Mouse (Mus musculus): ENCODE measurements around the gene Ccl17.

Ccl17 gene

DNA sequence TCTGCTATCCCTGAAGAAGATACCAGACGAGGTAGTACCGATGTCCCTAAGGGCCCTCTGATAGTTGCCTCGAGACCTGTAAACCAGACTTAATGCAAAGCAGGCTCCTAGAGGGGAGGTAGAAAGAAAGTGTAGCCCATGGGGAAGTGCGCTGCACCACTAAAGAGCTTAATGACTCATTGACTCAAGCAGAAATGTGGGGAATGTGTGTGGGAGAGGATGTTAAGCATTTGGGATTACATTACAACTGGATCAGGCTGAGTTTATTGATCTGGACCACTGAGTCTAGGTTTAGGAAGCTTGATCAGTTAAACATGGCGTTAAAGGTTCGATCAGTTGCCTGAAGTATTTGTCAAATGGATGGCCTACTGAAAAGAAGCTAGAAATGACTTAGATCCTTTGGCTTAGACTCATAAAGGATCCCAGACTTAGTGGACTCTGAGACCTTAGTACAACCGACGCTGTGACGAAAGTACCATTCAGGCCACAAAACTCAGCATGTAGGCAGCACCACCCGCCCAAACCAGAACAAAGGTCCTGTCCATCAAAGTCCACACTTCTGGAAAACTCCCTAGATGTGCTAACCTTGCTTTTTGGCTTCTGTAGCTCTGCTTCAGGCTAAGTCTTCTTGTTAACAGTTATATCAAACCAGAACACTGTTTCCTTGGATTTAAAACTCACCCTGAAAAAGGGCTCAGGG lies 20.8 kb upstream of the Ccl17 start:
- no peak for DNase-seq (ENCODE audit: low read depth, low spot score)

DNA sequence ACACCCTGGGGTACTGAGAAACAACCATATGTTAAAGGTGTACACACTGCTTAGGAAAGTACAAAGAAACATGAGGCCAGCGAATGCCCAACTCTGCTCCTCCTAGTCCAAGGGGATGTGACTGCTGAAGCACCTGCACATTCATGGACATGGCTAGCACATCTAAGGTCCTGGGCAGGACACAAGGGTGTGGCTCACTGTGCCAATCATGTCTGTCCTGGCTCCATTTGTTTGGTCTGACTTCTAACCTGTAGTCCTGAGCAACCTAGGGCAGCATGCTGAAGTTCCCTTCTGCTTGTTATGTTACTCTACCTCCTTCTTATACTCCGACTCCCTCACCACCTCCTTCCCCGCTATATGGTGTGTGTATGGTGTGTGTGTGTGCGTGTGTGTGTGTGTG lies 15.9 kb upstream of the Ccl17 start:
- no peak for DNase-seq (ENCODE audit: low read depth, low spot score)

DNA sequence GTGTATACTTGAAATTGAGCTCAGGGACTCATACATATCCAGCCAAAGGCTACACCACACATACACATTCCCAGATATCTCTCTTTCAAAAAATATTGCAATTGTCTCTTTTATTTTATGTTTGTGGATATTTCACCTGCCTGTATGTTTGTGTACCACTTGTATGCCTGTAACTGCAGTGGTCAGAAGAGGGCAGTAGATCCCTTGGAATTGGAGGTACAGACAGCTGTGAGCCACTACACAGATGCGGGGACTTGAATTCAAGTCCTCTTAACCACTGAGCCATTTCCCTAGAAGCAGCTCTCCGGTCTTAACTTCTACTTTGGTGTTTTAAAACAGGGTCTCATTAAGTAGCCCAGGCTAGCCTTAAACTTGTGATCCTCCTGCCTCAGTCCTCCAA lies 15.5 kb upstream of the Ccl17 start:
- DNase-seq (ENCODE audit: low read depth, low spot score): no peak

DNA sequence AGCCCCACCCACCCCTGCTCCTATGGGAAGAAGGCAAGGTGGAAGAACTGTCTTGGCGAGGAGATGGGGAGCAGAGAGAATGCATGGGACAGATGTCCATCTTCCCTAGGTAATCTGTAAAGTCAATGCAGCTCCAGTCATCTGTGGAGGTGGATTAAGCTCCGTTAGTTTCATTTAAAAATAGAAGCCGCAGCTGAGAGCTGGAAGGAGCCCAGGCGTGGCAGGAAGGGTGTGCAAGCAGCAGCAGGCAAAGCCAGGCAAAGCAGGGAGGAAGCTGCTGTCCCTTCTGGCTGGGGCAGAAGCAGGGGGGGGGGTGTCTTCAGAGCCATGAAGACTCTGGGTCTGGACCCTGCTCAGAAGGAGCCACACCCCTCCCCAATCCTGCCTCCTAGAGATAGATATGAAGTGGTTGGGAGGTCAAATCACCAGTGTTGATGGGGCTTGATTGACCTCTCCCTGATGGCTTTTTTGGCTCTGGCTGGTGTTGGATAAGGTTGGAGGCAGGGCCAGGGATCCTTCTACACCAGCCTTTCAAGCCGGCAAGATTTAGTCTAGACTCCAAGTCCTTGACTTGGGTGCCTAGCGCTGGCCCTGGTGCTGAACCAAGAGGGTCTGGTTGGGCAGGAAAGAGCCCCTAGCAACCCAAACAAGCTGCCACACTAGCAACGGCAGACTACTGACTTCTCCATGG lies 9.8 kb upstream of the Ccl17 start:
- peak; percentile 86 for DNase-seq (ENCODE audit: low read depth, low spot score)

DNA sequence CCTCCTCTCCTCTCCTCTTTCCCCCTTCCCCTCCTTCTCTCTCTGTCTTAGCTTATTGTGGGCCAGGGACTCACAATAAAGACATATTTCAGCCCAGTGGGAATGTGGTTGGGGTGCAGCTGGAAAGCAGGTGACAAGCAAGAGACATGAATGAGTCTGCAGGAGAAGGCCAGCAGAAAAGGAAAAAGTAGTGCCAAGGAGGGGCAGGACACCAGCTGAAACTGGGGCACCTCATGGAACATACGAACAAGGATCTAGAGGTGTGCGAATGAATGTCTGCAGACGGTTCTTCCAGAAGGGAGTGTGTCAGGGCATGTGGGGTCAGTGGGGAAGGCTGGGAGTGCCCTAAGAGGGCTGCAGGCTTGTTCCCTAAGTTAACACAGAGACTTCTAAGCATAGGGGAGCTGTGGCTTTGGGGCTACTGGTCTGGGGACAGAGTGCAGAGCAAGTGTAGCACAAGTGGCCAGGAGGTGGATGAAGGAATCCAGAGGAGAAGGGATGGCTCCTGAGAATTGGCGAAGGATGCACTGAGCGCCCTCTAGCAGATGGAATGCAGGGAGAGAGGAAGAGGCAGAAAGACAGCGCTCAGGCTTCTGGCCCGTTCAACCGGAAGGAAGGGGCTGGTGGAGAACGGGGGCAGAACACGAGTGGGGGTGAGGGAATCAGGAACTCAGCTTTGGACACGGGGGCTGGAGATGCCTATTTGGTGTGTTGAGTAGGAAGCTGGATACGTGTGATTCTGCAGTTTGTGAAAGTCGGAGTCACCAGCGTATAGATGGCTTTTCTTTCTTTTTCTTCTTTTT lies 8.8 kb upstream of the Ccl17 start:
- DNase-seq (ENCODE audit: low read depth, low spot score): peak; percentile 89

DNA sequence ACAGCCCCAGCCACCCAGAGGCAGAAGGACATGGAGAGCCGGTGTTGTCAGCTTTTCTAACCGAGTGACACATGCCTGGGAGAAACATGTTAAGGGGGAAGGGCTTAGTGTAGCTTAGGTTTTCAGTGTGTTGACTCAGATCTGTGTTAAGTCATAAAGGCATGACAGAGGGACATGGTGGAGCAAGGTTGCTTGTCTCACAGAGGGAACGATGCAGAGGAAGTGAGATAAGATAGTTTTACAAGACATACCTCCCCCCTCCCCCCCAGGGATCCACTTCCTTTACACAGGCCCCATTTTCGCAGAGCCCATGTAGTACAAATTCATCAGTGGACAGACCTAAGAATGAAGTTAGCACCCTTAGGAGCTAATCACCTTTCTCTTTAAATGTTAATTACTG lies 7.9 kb upstream of the Ccl17 start:
- no peak for DNase-seq (ENCODE audit: low read depth, low spot score)

DNA sequence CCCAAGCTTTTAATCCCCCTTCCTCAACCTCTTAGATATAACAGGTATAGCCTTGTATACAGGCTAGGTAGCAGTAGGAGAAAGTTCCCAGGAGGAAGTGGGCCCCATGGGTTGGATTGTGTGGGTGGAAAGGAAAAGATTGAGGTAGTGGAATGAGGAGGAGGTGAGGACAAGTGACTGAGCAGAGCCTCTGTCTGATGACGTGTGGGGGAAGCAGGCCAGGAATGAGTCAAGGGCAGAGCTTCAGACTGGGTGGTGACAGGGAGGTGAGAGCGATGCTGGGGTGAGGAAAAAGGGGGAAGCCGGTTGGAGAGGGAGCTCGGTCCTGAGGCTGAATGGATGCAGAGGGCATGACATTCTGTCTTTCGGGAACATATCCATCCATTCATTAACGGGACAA lies 6.7 kb upstream of the Ccl17 start:
- DNase-seq (ENCODE audit: low read depth, low spot score): peak; percentile 84

DNA sequence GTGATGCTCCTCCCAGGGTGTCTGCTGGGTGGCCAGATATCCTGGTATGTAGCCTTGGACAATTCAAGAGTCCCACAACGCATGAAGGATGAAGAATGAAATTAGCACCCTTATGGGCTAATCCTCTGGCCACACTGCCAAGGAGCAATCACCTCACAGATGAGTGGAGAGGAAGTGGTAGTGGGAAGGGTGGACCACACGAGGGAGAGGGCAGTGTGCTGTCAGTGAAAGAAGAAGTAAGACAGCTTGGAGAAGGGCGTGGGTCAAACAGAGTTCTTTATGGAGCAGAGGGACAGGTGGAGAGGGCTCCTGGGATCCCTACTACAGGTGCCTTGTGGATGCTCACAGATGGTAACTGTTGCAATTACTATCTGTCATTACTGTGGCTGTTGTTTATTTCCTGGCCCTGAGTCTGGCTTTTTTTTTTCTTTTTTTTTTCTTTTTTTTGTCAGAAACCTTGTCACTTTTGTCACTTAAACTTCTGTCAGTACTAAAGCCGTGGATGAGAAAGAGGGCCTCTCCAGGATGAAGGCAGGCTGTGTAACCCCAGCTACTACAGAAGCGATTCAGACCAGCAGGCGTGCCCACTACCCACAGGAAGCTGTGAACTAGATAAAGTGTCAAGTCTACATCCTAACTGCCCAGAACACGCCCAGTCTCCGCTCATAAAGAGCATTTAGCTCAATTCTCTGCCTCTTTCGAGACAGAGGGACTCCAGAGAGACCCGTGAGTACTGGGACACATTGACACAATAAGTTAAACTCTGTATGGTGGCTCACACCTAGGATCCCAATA lies 5.5 kb upstream of the Ccl17 start:
- DNase-seq (ENCODE audit: low read depth, low spot score): no peak

DNA sequence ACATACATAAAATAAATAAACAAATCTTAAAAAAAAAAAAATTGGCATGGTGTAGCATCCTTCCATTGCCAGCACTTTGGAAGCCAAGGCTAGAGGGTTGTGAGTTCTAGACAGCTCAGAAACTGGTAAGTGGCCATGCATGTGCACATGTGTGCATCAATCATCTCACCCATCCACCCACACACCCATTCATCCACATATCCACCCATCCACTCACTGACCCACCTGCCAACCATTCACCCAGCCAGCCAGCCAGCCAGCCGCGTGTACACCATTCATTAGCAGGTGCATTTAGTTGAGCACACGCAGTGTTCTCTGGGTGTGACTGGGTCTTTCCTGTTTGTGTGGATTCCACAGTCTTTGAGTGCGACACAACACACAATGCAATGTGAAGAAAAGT lies 4.4 kb upstream of the Ccl17 start:
- DNase-seq (ENCODE audit: low read depth, low spot score): no peak

DNA sequence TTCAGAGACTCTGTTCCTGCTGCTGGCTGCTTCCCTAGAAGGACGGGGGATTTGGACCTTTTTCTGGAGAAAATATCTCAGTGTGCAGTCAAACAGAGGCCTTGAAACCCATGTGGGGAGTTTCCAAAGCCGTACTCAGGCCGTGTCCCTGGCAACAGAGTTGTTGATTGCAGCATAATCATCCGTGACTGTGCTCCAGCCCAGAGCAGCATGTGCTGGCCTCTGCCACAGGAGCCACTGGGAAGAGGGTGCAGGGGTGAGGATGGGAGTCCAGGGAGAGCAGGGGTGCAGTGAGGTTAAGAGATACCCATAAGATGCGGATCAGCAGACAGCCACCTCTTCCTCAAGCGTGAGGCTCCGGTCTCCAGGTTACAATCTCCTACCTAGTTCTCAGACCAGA lies 2.7 kb upstream of the Ccl17 start:
- no peak for DNase-seq (ENCODE audit: low read depth, low spot score)

DNA sequence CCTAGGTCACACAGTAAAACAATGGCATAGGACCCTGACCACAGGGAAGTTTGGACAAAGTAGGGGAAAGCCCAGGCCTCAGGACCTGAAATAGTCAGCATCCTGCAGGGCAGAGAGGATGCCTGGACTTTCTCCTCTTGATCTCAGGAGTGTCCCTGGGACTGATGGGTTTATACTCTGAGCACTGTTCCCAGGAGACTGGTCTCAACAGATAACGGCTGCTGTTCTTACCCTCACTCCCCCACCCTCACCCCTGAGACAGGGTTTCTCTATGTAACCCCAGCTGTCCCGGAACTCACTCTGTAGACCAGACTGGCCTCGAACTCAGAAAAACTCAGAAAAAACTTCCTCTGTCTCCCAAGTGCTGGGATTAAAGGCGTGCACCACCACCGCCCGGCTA lies 1.9 kb upstream of the Ccl17 start:
- DNase-seq (ENCODE audit: low read depth, low spot score): no peak

DNA sequence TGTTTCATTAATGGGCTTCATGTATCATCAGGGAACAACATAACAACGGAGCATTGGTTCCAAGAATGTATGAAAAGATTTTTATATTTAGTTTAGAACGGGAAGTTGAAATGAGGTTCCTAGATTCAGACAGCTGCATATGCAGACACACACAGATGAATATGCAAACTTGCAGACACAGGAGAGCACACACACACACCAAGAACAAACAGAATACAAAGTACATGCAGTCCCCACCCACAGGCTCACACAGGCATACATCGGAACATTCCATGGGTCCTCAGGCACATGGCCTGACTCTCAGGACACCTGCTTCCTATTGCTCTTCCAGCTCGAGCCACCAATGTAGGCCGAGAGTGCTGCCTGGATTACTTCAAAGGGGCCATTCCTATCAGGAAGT lies 602 bp downstream of the Ccl17 start:
- peak; percentile 46 for DNase-seq (ENCODE audit: low read depth, low spot score)

DNA sequence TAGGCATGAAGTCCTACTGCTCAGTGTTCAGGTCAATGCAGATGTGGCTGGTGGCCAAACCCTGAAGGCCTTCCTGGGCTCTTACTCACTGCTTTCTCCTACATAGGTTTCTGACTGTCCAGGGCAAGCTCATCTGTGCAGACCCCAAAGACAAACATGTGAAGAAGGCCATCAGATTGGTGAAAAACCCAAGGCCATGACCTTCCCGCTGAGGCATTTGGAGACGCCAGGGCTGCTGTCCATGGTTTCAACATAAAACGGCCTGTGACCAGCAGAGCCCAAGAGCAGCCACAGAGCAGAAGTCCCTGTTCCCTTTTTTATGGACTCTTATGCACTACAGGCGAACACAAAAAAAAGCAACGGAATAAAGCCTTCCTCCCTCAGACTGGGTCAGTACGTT lies 1.4 kb downstream of the Ccl17 start:
- DNase-seq (ENCODE audit: low read depth, low spot score): no peak

DNA sequence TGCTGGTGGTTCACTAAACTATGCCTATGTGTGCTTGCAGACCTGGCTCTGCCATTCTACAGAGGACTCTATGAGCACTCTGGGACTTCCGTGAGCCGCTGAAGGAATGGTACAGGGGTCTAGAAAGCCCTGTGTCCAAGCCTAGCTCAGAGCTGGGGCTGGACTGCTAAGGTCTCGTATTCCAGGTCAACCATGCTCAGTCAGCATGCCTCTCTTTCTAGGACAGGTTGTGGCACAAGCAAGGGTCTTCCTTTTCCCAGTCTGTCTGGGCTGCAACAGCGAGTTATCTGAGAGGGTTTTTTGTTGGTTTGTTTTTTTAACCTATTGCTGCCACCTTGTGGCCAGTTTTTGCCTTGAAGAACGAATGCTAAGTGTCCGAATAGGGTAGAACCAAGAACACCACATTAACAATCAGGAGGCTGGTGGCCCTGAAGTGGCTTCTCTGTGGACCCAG lies 2.4 kb downstream of the Ccl17 start:
- peak; percentile 90 for DNase-seq (ENCODE audit: low read depth, low spot score)

DNA sequence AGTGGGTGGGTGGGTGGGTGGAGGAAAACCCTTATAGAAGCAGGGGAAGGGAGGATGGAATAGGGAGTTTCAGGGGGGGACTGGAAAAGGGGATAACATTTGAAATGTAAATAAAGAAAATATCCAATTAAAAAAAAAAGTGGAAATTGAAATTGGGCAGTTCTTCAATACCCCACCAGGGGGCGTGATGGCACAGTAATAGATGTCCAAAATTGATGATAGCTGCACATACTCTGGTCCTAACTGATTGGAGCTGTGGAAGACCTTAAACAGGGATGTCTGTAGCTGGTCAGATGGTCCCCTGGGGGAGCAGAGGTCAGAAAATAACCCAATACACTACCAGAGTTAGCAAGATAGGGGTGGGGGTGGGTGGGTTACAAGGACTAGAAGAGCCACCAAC lies 4.3 kb downstream of the Ccl17 start:
- DNase-seq (ENCODE audit: low read depth, low spot score): no peak

DNA sequence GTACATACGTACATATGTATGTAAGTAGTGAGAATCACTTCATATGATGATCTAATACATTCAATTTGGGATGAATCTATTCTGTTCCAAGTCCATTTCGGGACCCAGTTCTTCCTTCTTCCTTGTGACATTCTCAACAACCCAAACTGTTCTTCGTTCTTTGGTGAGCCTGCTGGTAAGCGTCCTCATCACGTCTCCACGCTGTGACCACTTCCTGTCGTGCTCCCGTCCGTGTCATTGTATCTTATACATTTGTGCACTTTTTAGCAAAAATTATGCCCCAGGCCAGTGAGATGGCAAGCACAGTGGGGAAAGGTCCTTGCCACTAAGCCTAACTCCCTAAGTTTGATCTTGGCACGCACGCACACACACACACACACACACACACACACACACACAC lies 7.7 kb downstream of the Ccl17 start:
- DNase-seq (ENCODE audit: low read depth, low spot score): no peak

DNA sequence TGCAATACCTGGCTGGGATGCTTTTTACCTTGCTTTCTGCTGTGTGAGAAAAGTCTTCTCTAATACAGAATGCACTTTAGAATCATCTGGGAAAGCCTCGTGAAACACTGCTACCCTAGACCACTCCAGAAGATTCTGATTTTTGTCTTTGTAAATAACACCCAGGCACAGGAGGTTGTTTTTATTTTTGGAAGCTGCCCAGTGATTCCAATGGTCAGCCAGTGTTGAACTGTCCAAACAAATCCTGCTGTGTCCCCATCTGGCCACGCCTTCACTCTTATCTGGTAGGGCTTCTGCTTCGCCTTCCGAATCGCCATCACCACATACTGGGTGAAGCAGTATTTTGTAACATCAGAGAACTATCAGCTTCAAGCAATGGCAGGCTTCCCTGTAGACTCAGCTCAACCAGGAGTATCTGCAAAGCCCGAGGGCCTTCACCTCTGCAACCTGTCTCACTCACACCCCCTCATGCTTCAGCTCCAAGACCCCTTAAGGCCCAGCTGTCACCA lies 9.5 kb downstream of the Ccl17 start:
- no peak for DNase-seq (ENCODE audit: low read depth, low spot score)

DNA sequence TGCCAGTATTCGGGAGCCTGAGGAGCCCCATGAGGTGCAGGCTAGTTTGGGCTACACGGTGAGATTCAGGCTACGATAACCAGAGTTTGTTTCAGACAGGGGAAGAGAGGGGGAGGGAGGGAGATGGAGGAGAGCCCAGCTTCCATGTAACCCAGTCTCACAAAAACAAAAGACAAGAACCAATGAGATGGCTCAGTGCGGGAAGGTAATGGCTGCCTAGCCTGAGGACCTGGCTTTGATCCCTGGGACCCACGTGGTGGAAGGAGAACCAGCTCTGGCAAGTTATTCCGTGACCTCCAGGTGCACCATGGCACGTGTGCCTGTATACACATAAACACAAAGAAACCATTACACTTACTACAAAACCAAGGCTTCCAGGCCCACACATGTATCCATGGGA lies 10.3 kb downstream of the Ccl17 start:
- no peak for DNase-seq (ENCODE audit: low read depth, low spot score)

DNA sequence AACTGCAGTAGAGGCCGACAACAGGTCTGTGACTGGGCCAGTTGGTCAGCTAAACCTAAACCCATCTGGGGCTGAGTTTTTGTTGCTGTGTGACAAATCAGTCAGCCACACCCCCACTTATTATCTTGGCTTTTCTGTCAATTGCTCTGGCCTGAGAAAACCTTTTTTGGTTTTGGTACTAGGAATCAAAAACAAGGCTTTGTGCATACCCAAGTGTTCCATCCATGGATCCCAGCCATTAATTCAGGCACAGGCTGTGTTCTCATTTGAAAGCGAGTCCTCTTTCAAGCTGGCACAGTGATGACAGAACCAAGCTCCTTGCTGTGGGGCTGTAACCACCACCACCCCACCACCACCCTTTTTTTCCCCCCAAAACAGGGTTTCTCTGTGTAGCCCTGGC lies 11.1 kb downstream of the Ccl17 start:
- no peak for DNase-seq (ENCODE audit: low read depth, low spot score)

DNA sequence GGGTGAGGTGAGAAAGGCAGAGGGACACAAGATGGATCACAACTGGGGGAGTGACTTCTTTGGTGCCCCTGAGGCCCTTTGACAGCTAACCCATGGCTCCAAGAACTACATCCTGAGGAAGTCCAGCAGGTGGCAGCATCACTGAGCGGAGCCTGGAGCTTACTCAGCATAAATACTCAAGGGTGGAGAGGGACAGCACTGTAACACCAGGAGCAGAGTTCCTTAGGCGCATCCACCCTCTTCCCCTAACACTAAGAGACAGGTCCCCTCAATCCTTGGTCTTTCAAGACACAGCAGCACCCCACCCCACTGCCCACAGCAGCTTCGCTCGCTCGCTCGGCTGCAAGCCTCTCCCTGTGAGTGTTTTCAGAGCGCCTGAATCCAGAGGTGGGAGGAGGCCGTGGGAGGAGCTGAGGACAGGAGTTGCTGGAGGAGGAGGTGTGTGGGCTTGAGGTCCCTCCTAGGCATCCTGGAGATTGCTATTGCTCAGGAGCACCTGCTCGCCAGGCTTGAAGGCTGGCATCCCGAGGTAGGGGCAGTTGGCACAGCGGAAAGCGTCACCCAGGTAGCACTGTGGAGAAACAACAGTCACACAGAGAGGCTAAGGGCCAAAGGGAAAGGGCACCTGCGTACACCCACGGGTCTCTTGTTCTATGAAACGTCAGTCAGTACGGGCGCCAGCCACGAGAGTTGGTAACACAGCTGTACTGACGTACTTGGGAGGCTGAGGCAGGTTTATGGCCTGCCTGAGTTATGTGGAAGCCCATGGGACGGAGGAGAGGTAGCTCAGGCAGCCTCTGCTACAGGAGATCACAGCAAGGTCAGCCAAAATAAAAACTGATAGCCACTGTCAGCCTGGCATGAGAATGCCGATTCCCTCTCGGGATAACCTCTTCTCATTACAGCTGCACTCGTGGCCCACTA lies 12.6 kb downstream of the Ccl17 start:
- DNase-seq (ENCODE audit: low read depth, low spot score): peak; percentile 86

DNA sequence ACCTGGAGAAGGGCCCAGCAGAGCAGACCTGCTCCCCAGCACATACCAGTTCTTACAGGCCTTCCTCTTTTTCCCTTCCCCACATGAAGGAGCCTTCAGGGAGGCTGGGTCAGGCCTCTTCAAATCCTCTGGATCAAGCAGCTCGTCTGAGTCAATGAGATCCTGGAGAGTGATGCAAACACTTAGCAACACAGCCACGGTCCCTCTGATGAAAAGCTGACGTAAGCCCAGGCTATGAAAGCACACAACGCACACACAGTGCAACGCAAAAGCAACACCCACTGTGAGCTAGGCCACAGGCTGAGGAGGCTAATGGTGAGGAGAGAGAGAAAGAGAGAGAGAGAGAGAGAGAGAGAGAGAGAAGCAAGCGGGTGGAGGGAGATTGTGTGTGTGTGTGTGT lies 14.9 kb downstream of the Ccl17 start:
- no peak for DNase-seq (ENCODE audit: low read depth, low spot score)
